Mouse (Mus musculus): Measurements from ENCODE around the gene Gpr146. TPM values are rescaled to one million over a fixed set of nuclear protein-coding genes. Genes with fewer than 3 reads are reported as not detected.

The Gpr146 gene
- total RNA-seq, 1 experiment from 2014 or later, result 11.8 TPM

- ATAC-seq (replicated peaks in 1 of 2; ENCODE audit: insufficient read depth in 1 of 2, low FRiP score in 2 of 2, low TSS enrichment in 1 of 2, low read depth in 1 of 2, poor library complexity in 2 of 2, severe bottlenecking in 2 of 2), result no peak
These were observed 29.8 kb downstream of the Gpr146 start for GRCm38 (mm10) chr5:139407121-139407885.

GRCm38 (mm10) chr5:139408511-139408910 lies 31.0 kb downstream of the Gpr146 start:
- ATAC-seq (replicated peaks in 1 of 2; ENCODE audit: insufficient read depth in 1 of 2, low FRiP score in 2 of 2, low TSS enrichment in 1 of 2, low read depth in 1 of 2, poor library complexity in 2 of 2, severe bottlenecking in 2 of 2), result peak; percentile 68 to 69

GRCm38 (mm10) chr5:139409412-139409811 lies 31.9 kb downstream of the Gpr146 start:
- no peak for ATAC-seq (replicated peaks in 1 of 2; ENCODE audit: insufficient read depth in 1 of 2, low FRiP score in 2 of 2, low TSS enrichment in 1 of 2, low read depth in 1 of 2, poor library complexity in 2 of 2, severe bottlenecking in 2 of 2)

DNA sequence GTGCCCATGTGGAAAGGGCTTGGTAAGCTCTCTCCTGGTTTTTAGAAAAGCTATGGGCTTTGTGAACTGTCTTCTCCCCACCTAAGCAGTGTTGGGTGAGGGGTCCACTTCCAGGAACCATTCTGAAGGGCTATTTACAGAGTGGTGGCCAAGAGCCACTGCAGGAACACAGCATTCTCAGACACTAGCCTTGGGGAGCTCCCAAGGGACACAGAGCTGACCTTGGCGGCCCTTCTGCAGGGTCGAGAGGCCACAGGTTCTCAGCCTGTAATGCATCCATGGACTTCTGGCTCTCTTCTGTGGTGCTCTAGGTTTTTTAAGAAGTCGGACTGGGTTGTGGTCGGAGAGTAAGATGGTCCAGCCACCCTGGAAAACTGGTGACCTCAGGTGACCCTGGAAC lies 32.6 kb downstream of the Gpr146 start:
- no peak for ATAC-seq (replicated peaks in 1 of 2; ENCODE audit: insufficient read depth in 1 of 2, low FRiP score in 2 of 2, low TSS enrichment in 1 of 2, low read depth in 1 of 2, poor library complexity in 2 of 2, severe bottlenecking in 2 of 2)

- no peak for ATAC-seq (replicated peaks in 1 of 2; ENCODE audit: insufficient read depth in 1 of 2, low FRiP score in 2 of 2, low TSS enrichment in 1 of 2, low read depth in 1 of 2, poor library complexity in 2 of 2, severe bottlenecking in 2 of 2)
These were observed 33.6 kb downstream of the Gpr146 start for GRCm38 (mm10) chr5:139411117-139411516.

DNA sequence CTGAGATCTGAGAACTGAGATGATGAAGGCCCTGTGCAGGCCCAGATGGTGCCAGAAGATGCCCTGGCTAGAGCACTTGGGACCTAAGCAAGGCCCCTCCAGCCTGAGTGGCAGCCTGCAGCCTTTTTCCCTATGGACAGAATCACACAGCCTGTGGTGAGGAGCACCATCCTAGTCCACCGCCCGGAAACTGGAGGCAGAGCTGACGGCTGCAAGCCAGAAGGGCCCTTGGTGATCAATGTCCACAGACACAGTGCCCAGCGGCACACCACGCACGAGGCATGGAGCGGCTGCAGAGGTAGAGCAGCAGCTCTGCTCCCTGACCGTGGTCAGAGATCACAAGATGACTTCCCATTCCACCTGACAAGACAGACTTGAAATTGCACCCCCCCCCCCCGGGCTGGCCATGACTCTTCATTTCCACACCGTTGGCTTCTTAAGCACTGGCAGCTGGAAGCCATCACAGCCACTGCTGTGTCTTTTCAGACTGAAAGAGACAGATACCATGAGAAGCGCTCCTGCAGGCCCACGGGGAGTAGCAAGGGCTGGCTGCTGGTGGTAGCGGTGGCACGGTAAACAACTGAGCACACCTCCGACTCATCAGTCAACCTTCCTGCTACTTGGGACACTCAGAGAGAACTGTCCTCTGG lies 34.3 kb downstream of the Gpr146 start:
- no peak for ATAC-seq (replicated peaks in 1 of 2; ENCODE audit: insufficient read depth in 1 of 2, low FRiP score in 2 of 2, low TSS enrichment in 1 of 2, low read depth in 1 of 2, poor library complexity in 2 of 2, severe bottlenecking in 2 of 2)

GRCm38 (mm10) chr5:139413545-139413944 lies 36.0 kb downstream of the Gpr146 start:
- ATAC-seq (replicated peaks in 1 of 2; ENCODE audit: insufficient read depth in 1 of 2, low FRiP score in 2 of 2, low TSS enrichment in 1 of 2, low read depth in 1 of 2, poor library complexity in 2 of 2, severe bottlenecking in 2 of 2), result no peak

DNA sequence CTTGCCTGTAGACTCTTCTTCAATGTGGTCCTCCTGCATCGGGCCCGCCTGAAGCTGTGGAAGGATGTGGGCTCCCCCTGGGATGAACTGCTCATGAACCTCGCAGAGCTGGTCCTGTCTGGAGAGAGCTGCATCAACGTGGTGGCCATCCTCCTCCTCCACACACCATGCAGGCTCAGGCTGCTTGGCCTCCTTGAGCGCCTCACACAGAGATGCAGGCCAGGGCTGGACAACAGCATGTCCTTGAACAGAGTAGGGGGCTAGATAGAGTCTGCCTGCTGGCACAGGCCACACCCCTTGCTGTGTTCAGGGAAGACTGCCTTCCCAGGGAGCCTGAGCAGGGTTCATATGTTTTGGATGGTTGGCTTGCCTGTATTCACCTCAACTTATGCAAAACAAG lies 37.5 kb downstream of the Gpr146 start:
- ATAC-seq (replicated peaks in 1 of 2; ENCODE audit: insufficient read depth in 1 of 2, low FRiP score in 2 of 2, low TSS enrichment in 1 of 2, low read depth in 1 of 2, poor library complexity in 2 of 2, severe bottlenecking in 2 of 2), result no peak

DNA sequence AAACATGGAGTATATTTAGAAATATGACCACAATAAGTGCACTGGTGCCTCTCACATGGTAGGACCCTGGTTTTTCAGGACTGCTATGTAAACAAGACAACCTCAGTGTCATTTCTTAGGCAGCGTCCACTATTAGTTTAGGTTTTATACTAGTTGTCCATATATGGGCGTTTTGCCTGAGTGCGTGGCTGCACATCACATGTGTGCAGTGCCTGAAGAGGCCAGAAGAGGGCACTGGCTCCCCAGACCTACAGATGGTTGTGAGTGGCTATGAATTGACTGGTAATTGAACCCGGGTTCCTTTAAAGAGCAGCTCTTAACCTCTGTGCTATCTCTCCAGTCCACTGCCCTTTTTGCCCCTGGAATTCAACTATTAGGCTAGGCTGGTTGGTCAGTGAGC lies 39.4 kb downstream of the Gpr146 start:
- no peak for ATAC-seq (replicated peaks in 1 of 2; ENCODE audit: insufficient read depth in 1 of 2, low FRiP score in 2 of 2, low TSS enrichment in 1 of 2, low read depth in 1 of 2, poor library complexity in 2 of 2, severe bottlenecking in 2 of 2)

DNA sequence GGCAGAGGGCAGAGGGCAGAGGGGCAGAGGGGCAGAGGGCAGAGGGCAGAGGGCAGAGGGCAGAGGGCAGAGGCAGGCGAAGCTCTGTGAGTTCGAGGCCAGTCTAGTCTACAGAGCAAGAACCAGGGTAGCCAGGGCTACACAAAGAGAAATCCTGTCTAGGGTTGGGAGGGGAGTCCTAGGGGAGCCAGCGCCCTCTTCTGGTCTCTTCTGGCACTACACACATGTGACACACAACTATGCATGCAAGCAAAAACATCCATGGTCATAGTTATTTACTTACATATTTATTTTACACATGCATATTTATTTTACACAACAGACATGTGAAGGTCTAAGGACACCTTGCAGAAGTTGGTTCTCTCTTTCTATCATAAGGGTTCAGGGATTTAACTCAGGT lies 40.0 kb downstream of the Gpr146 start:
- no peak for ATAC-seq (replicated peaks in 1 of 2; ENCODE audit: insufficient read depth in 1 of 2, low FRiP score in 2 of 2, low TSS enrichment in 1 of 2, low read depth in 1 of 2, poor library complexity in 2 of 2, severe bottlenecking in 2 of 2)

DNA sequence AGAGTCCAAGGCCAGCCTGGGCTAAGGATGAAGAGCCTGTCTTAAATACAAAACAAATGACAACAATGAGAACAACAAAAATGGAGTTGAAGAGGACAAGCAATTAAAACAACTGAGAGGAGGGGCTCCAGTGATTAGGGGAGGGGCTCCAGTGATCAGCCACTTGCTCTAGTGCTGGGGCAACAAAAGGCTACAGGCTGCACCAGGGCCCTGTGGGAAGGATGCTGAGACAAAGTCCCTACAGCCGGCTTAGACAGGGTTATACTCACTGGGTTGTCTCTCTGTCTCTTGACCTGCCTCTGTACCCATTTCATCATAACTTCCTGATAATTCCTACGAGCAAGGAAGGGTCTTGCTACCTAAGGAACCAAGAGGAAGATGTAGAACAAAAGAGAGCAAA lies 40.6 kb downstream of the Gpr146 start:
- no peak for ATAC-seq (replicated peaks in 1 of 2; ENCODE audit: insufficient read depth in 1 of 2, low FRiP score in 2 of 2, low TSS enrichment in 1 of 2, low read depth in 1 of 2, poor library complexity in 2 of 2, severe bottlenecking in 2 of 2)

- ATAC-seq (replicated peaks in 1 of 2; ENCODE audit: insufficient read depth in 1 of 2, low FRiP score in 2 of 2, low TSS enrichment in 1 of 2, low read depth in 1 of 2, poor library complexity in 2 of 2, severe bottlenecking in 2 of 2), result peak in 1 of 2 experiments; percentile 19; a peak in 1 of 4 replicates
These were observed 41.1 kb downstream of the Gpr146 start for GRCm38 (mm10) chr5:139418633-139419032.

- ATAC-seq (replicated peaks in 1 of 2; ENCODE audit: insufficient read depth in 1 of 2, low FRiP score in 2 of 2, low TSS enrichment in 1 of 2, low read depth in 1 of 2, poor library complexity in 2 of 2, severe bottlenecking in 2 of 2), result no peak
These were observed 45.7 kb downstream of the Gpr146 start, which contains the start of gene Gper1 for GRCm38 (mm10) chr5:139423026-139423865. Gene Gper1 (plus strand): TSS chr5:139423151.

DNA sequence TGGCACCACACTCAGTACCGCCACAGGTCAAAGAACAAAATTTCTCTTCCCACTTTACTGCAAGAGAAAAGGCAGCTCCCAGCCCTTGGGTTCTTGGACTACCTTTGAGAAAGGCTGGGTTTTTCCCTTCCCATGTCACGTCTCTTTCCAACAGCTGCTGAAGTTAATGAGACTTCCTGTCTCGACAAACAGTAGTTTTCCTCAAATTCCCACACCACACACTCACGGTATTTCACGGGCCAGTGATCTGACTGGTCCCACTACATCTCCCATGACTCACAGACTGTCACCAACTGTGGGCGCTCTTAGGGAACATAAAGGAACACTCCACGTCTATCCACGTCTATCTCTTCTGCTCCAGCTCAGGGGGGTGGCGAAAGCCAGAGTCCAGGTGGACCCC lies 47.7 kb downstream of the Gpr146 start:
- no peak for ATAC-seq (replicated peaks in 1 of 2; ENCODE audit: insufficient read depth in 1 of 2, low FRiP score in 2 of 2, low TSS enrichment in 1 of 2, low read depth in 1 of 2, poor library complexity in 2 of 2, severe bottlenecking in 2 of 2)

- ATAC-seq (replicated peaks in 1 of 2; ENCODE audit: insufficient read depth in 1 of 2, low FRiP score in 2 of 2, low TSS enrichment in 1 of 2, low read depth in 1 of 2, poor library complexity in 2 of 2, severe bottlenecking in 2 of 2), result no peak
These were observed 49.5 kb downstream of the Gpr146 start for GRCm38 (mm10) chr5:139427001-139427400.

- no peak for ATAC-seq (replicated peaks in 1 of 2; ENCODE audit: insufficient read depth in 1 of 2, low FRiP score in 2 of 2, low TSS enrichment in 1 of 2, low read depth in 1 of 2, poor library complexity in 2 of 2, severe bottlenecking in 2 of 2)
These were observed 50.5 kb downstream of the Gpr146 start for GRCm38 (mm10) chr5:139427989-139428388.

GRCm38 (mm10) chr5:139429818-139430341 lies 52.4 kb downstream of the Gpr146 start:
- ATAC-seq (replicated peaks in 1 of 2; ENCODE audit: insufficient read depth in 1 of 2, low FRiP score in 2 of 2, low TSS enrichment in 1 of 2, low read depth in 1 of 2, poor library complexity in 2 of 2, severe bottlenecking in 2 of 2), result no peak

GRCm38 (mm10) chr5:139432333-139432732 lies 54.8 kb downstream of the Gpr146 start:
- ATAC-seq (replicated peaks in 1 of 2; ENCODE audit: insufficient read depth in 1 of 2, low FRiP score in 2 of 2, low TSS enrichment in 1 of 2, low read depth in 1 of 2, poor library complexity in 2 of 2, severe bottlenecking in 2 of 2), result no peak
